Mouse (Mus musculus) gastrocnemius, adult 18-20 months (tissue): ENCODE data around the gene Gm20388. TPM values are rescaled to one million over a fixed set of nuclear protein-coding genes. Genes with fewer than 3 reads are reported as not detected.

Source experiments
- DNase-seq: peaks from one replicate; pipeline ENCODE4 v3.0.0; 2021; ENCODE audit warnings: low spot score
- total RNA-seq, 2 experiments: library from RNA; stranded (reverse); gene quantifications; 2 replicates each; pipeline ENCODE4 v1.2.3; 2021

The Gm20388 gene
- total RNA-seq, 2 experiments from 2014 or later = 10.5 to 12.3 TPM

DNA sequence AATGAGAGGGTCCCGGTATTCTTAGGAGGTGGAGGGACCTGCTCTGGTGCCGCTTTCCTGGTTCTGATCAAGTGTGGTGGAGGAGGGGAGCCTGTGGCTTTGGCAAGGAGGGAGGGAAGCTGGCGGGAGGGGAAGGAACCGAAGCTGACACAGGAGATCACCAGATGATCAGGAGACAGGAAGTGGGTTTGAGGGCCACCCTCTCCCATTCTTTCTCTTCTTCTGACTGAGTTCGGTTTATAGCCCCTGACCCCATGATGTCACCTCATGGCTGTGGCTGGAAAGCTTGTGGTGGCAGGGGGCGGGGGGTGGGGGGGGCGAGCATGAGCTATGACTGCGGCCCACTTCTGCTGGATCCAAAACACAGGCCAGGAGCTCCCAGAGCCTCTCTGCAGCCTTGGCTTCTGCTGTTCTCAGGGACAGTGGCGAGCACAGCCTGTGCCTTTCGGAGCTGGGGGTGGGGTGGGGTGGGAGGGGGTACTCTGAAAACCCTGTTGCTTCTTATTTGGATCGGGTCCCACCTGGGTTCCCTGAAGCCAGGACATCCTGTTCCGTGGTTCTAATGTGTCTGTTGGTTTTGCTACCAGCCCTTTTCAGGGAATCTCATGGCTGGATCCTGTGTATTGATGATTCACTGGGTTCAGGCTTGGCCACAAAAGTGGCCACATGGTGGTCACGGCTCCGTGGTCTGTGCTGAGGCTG lies 2201.8 kb downstream of the Gm20388 start:
- peak; percentile 71 for DNase-seq

DNA sequence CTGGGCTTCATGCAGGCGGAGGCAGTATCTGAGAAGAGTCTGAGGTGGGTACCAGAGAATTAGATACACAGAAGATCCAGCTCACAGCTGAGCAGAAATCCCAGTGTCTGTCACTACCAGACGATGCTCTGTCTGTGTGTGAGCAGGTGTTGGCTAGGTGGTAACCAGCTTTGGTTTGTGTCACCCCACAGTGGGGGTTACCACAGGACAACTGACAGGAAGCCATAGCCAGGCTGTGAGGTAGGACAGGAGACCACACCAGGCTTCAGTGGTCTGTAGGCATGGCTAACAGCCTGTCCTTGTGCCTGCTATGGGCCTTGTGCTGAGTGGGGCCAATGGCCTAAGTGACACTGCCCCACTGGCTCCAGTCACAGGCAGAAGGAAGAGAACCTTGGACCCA lies 2204.2 kb downstream of the Gm20388 start:
- no peak for DNase-seq

DNA sequence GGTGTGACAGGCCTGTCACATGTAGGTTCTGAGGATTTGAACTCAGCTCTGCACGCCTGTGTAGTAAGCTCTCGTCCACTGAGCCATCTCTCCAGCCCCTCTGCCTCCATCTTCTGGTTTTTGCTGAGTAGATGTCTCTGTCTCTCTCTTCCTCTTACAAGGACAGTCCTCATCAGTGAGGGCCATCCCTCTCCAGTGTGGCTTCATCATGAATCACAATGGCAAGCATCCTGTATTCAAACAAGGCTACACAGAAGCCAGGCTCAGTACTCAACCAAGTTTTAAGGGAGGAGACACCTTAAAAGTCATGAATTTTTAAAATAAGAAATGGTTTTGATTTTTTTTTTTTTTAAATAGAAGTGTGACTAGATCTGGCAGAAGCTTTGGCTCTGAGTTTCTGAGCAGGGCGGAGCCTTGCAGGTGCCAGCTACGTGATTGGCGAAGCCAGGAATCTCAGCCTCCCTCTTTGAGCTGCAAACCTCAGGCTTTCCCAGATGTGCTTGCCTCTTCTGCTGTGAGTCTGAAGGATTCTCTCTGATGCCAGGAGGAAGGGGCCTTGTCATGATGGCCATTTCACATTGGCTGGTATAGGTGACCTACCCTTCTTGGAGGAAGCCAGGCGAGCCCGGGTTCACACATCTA lies 2206.2 kb downstream of the Gm20388 start:
- DNase-seq = no peak

DNA sequence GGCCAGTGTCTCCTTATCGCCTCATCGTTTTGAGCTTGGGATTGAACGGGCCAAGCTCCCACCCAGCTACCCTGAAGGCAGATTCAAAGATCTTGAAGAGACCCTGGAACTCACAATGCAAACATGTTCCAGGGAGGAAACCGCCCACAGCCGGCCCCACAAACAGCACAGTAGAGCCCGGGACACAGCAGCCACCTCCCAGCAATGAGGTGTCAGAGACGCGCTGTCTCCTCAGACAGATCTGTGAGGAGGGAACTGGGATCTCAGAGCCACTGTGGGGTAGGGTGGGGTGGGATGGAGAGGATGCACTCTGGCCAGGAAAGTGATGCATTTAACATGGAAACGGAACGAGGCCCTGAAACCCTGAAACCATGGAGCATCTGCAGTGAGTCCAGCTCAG lies 2207.5 kb downstream of the Gm20388 start:
- no peak for DNase-seq

DNA sequence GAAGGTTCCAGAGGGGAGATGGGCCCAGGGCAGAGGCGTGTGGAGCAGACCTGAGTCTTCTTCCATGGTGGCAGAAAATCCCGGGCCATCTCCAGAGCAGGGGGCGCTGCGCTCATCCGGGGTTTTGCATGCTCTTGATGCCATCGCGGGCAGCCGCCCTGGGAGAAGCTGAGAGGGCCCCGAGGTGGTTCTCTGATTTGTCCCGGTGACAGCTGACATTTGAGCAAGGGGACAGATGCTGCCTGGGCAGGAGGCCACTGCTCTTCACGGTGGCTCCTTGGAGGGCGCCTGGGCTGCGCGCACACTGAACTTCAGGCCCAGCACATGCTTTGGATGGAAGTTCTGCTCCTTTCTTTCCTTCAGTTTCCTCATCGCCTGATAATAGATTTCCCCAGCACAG lies 2207.9 kb downstream of the Gm20388 start:
- DNase-seq = peak; percentile 71

DNA sequence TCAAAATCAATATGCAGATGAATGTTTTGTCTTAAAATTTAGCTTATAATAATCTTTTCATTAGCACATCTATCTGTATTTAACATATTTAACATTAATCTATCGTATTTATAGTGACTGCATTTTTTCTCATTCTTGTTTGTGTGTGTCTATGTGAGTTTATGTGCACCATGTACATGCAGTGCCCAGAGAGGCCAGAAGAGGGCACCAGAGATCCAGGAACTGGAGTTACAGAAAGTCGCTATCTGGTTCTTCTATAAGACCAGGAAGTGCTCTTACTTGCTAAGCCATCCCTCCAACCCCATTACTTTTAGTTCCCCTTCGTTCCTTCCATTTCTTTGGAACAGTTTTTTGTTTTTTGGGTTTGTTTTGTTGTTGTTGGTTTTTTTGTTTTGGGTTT lies 2213.7 kb downstream of the Gm20388 start:
- no peak for DNase-seq

DNA sequence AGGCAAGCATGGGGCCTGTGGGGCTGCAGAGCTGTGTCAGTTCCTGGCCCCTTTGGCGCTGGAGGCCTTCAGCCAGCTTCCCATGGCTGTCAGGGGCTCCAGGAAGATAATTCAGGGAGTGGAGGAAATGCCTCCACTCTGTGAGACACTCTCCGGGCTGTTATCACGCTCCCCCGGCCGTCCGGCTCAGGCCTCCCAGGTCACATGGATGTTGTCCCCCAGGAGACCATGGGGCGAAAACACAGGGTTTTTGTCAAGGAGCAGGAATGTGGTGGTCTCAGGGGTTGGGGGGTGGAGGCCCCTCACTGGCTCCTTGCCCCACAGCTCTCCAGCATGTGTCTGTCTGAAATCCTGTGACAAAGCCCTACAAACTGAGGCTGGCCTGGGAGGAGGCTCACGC lies 2216.0 kb downstream of the Gm20388 start:
- DNase-seq = no peak

DNA sequence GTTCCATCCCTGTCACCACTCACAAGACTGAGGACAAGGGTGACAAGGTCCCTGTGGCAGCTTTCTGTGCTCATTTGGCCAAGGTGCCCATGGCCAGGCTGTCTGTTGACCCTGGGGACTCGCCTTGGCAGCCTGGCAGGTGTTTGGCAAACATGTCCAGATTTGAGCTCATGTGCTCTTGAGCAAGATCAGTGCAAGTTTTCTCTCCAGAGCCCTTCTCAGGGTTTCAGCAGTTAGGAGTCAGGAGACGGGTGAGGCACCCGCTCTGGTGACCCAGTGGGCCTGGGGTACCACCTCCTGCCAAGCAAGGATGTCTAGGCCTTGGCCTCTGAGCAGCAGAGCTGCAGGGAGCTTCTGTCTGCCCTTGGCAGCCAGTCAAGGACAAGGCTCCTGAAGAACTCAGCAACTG lies 2223.5 kb downstream of the Gm20388 start:
- peak; percentile 56 for DNase-seq

DNA sequence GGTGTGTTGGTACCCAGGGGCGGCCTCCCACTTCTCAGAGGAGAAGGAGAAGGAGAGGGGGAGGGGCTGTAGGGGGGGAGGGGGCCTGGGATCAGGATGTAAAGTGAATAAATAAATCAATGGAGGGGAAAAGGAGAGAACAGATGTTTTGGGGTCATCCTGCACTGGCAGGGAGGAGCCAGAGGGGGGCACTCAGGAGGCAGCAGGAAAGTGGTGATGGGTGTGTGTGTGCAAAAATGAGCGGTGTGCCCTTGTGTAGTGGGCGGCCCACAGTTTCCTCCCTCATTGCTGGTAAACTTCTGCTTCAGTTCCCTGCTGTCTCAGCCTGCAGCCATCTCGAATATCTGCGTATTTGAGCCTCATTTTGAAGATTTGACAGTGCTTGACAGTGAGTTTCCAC lies 2224.9 kb downstream of the Gm20388 start:
- DNase-seq = no peak

DNA sequence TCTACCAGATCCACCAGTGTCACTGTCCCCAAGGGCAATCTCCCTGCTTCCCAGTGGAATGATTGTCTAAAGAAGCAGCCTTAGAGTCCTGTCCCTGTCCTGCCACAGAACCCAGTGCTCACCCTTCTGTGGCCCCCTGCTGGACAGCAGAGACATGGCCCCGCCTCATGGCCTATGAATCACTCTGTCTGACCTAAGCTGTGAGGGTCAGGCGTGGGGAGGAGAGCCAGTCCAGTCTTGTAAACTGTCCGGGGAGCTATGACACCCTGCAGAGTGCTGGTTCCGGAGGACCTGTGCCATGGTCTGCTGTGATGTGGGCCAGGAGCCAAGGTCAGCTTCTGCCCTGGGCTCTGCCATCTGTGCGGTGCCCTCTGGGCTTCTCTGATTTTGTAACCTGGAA lies 2229.1 kb downstream of the Gm20388 start:
- peak; percentile 92 for DNase-seq

DNA sequence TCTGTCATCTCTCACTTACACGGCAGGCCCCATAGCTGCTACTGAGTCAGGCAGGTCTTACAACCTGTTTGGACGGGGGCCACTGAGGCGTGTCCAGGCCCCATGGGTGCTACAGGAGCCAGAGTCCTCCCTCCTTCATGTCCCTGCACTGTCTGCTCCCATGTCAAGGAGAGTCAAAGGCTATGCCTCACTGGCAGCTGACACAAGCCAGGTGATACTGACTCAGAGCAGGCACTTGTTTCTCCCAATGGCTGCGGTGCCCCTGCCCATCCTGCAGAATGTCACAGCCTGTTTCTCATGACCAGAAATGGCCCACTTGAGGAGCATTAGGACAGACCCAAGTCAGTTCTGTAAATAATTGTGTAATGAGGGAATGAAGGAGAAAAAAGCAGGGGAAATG lies 2229.8 kb downstream of the Gm20388 start:
- DNase-seq = no peak

DNA sequence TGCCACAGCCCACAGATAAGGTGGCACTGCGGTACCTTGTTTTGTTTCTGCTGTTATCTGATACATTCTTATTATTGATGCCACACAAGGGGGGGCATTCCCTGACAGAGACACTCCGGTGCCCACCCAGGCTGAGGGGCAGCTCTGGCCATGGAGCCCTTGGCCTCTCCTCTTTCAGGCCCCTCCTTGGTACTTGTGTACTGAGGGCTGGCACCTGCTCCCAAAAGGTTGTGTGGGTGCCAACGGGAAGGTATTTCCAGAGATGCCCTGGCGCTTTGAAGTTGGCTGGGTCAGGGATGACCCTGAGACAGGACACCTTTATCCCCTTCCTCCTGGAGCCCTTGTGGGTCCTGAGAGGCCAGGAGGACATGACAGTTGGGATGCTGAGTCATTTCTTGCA lies 2231.8 kb downstream of the Gm20388 start:
- no peak for DNase-seq

DNA sequence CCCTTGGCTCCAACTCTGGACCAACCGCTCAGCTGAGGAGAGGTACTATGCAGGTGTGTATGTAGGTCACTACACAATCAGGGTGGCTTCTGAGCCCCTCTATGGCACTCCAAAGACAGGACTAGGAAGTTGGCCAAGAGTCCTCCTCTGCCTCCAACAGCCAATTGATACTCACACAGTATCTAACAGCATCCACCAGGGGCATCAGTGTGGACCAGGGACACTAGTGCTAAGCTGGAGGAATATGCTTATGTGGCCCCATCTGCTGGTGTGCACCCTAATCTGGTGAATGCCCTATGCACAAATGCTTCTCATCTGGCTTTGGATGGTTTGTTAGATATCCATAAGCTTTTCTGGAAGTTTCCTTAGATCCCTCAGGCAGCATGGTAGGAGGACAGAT lies 2232.6 kb downstream of the Gm20388 start:
- no peak for DNase-seq

DNA sequence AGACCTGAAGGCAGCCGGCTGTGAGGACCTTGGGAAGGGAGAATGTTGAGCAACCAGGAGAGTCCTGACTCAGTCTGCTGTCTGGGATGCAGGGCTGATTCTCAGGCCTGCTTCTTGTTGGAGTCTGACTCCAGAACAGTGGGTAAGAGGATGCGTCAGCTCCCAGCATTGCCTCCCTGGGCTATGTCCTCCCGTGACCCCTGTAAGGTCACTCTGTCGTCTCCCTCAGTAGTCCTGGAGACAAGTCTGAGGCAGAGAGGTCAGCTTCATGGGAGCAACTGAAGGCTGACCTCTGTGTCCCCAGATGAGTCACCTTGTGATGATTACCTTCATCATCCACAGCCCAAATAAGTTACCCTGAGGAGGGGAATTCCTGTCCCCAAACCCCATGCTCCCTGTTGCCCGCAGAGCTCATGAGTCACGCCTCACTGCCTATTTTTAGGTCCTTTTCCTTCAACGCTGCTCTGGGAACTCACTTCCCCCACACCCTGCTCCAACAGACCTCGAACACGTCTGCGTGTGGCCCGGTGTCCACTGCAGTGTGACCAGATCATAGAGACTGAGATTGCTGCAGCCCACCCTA lies 2234.2 kb downstream of the Gm20388 start:
- peak; percentile 33 for DNase-seq

DNA sequence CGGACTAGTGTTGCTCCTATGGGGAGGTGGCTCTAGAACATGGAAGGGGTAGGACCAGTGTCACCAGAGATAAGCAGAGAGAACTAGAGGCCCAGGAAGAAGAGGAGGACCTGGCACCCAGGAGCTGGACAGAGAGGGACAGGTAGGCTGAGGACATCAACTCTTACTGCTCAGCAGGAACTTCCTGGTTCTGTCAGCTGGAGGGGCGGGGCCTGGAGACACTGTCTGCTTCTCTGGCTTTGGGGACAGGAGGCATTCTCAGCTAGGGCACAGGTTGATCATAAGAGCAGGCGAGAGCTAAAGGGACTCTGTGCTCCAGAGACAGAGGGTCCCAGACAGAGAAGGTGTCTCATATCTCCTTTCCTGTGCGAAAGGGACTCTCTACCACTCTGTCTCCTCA lies 2238.4 kb downstream of the Gm20388 start:
- no peak for DNase-seq

DNA sequence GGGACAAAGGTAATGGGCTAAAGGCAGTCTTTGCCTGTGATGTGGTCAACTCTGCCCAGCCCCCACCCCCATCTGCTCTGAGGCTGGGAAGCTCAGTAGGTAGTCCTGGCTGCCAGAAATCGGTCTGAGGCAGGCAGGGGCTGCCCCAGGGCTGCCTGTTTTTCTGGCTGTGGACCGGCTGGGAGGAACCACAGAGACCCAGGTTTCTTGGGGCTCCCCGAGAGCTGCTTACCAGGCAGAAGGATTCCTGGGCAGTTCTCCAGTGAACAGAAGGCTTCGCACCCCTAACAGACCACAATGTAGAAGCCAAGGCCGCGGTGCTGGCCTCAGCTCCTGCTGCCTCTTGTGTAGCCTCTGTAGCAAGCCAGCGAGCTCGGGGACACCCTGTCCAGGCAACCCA lies 2239.0 kb downstream of the Gm20388 start:
- no peak for DNase-seq

DNA sequence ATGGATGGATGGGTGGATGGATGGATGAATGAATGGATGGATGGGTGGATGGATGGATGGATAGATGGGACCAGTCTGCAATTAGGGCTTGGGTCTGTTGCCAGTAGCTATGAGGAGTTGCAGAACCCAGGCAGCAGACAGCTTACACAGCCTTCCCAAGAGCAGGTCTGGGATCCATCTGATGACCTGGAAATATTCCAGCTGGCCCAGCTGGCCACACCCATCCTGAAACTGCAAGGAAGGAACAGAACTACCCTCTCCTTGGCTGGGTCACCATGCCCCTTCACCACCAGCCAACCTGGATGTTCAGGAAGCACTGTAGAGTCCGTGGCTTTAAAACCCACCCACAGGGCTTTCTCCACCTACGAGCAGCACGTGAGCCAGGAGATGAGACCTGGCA lies 2240.9 kb downstream of the Gm20388 start:
- DNase-seq = no peak

DNA sequence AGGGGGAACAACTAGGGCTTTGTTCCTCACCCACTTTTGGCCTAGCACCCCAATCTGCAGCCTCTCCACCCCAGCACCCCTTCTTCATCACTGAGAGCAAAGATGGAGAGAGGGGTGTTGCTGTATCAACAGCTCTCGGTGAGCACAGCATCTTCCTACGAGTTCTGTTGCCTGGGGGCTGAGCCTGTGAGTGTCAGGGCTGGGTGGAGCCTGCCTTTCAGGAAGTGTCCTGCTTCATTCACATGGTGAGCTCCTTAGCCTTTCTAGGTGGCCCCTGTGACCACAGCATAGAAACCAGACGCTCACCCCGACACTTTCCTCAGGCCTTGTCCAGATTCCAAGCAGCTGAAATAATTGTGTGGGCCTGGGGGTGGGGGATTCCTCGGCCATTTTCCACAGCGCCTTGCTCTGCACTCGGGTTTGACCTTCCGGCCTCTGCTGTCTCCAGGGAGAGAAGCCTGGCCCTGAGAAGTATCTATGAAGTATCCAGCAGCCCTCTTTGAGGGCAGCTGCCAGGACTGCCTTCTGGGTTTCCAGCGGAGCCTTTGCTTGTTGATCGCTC lies 2244.5 kb downstream of the Gm20388 start:
- no peak for DNase-seq

DNA sequence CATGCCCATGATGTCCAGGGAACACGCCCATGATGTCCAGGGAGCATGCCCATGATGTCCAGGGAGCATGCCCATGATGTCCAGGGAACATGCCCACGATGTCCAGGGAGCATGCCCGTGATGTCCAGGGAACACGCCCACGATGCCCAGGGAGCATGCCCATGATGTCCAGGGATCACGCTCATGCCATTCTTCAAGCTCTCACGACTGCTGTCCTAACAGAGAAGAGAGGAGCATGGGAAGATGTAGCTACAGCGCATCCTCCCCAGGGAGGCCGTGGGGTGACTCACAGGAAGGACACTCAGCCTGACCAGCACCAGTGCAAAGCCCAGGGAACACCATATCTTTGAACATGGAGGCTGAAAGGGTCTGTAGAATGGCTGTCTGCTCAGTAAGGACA lies 2245.3 kb downstream of the Gm20388 start:
- no peak for DNase-seq

DNA sequence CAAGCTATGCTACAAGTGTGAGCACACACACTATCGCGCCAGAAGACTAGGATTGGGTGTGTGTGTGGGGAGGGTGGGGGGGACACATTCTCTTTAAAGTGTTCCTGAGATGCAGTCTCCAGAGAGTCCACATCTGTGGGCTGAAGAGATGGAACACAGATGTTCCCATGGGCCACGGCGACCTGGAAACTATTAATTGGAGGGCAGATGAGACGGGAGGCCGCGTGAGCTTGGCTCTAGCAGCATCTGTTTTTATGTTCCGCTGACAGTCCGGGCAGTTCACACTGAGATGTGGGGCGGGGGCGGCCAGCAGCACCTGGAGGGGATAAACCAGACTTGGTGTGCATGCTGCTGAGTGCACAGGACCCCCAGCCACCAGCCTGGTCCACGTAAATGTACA lies 2247.0 kb downstream of the Gm20388 start:
- DNase-seq = peak; percentile 22

DNA sequence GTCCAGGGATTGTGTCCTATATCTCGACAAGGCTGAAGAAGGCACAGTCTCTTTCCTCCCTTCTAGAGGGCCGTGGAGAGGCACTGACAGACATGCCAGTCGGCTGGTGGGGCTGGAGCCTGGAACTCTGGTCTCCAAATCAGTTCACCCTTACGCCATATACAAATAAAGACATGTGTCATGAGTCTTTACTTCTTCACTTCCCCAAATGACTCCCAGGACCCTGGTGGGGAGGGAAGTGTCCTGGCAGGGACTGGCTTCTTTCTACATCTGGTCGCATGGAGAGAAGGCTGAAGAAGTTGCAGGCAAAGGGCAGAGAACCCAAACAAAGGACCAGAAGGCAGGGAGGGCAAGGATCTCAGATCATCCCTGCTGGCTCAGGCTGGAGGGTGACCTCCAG lies 2249.5 kb downstream of the Gm20388 start:
- DNase-seq = no peak

DNA sequence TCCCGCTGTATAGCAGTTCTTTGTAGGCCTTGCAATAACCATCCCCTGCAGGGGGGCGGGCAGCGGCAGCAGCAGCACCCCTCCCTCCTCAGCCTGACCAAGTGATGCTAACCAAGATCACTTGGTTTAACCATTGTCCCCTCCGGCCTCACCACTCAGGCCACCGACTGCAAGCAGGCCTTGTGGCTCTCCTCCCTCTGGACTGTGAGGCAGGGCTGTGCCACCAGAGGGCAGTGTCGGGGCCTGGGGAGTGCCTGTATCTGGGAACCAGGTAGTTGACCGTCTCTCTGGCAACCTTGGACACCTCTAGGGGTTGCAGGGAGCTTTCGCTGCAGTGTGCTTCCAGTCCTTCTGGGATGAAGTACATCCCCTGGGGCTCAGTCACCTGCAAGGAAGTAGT lies 2252.4 kb downstream of the Gm20388 start:
- DNase-seq = peak; percentile 87
